Mouse (Mus musculus): Measurements from ENCODE around the gene Tpra1. TPM values are rescaled to one million over a fixed set of nuclear protein-coding genes. Genes with fewer than 3 reads are reported as not detected.

Tpra1 gene
- polyA plus RNA-seq, 1 experiment = 98.9 TPM

GRCm38 (mm10) chr6:88918802-88919201 is 16.8 kb downstream of the Tpra1 start:
- TF ChIP-seq POLR2A (IDR thresholded peaks at IDR 0.05; ENCODE audit: extremely low read depth, insufficient read depth, low read length) (no peak), CTCF (IDR thresholded peaks at IDR 0.05; ENCODE audit: extremely low read depth, insufficient read depth, low read length) (no peak)
- H3K4me3 ChIP-seq (ENCODE audit: insufficient read depth, low read length) = no peak overlapping the region
- no peak overlapping the region for H3K27ac ChIP-seq (ENCODE audit: insufficient read depth, low read length)
- no peaks in the 10 kb centered on the region for H3K4me1 ChIP-seq (ENCODE audit: control insufficient read depth, insufficient read depth, low read length)

GRCm38 (mm10) chr6:88924502-88925275 is 22.6 kb downstream of the Tpra1 start:
- TF ChIP-seq CTCF (IDR thresholded peaks at IDR 0.05; ENCODE audit: extremely low read depth, insufficient read depth, low read length) (no peak), POLR2A (IDR thresholded peaks at IDR 0.05; ENCODE audit: extremely low read depth, insufficient read depth, low read length) (no peak)
- peaks cover 3% of the 10 kb centered on the region; the same call in 1 of the 2 replicates for H3K4me1 ChIP-seq (ENCODE audit: control insufficient read depth, insufficient read depth, low read length)
- H3K4me3 ChIP-seq (ENCODE audit: insufficient read depth, low read length) = no peak overlapping the region
- H3K27ac ChIP-seq (ENCODE audit: insufficient read depth, low read length) = 0 out of 2 replicates have a peak overlapping the region, but pooled peaks have one; percentile 17

- no peak overlapping the region for H3K4me3 ChIP-seq (ENCODE audit: insufficient read depth, low read length)
- TF ChIP-seq CTCF (IDR thresholded peaks at IDR 0.05; ENCODE audit: extremely low read depth, insufficient read depth, low read length) (no peak), POLR2A (IDR thresholded peaks at IDR 0.05; ENCODE audit: extremely low read depth, insufficient read depth, low read length) (no peak)
- H3K27ac ChIP-seq (ENCODE audit: insufficient read depth, low read length) = 0 out of 2 replicates have a peak overlapping the region, but pooled peaks have one; percentile 17
- peaks cover 3% of the 10 kb centered on the region; the same call in 1 of the 2 replicates for H3K4me1 ChIP-seq (ENCODE audit: control insufficient read depth, insufficient read depth, low read length)
Observed at GRCm38 (mm10) chr6:88925640-88926205, 23.7 kb downstream of the Tpra1 start.

- Histone ChIP-seq H3K4me1 (ENCODE audit: control insufficient read depth, insufficient read depth, low read length) (peaks cover 3% of the 10 kb centered on the region; the same call in 1 of the 2 replicates), H3K4me3 (ENCODE audit: insufficient read depth, low read length) (no peak overlapping the region), H3K27ac (ENCODE audit: insufficient read depth, low read length) (no peak overlapping the region)
- no peak for TF ChIP-seq CTCF (IDR thresholded peaks at IDR 0.05; ENCODE audit: extremely low read depth, insufficient read depth, low read length)
- TF ChIP-seq POLR2A (IDR thresholded peaks at IDR 0.05; ENCODE audit: extremely low read depth, insufficient read depth, low read length) = no peak
Observed at GRCm38 (mm10) chr6:88926870-88927269, 24.8 kb downstream of the Tpra1 start.

- no peak overlapping the region for H3K4me3 ChIP-seq (ENCODE audit: insufficient read depth, low read length)
- H3K27ac ChIP-seq (ENCODE audit: insufficient read depth, low read length) = no peak overlapping the region
- peaks cover 3% of the 10 kb centered on the region; the same call in 1 of the 2 replicates for H3K4me1 ChIP-seq (ENCODE audit: control insufficient read depth, insufficient read depth, low read length)
- TF ChIP-seq POLR2A (IDR thresholded peaks at IDR 0.05; ENCODE audit: extremely low read depth, insufficient read depth, low read length) (no peak), CTCF (IDR thresholded peaks at IDR 0.05; ENCODE audit: extremely low read depth, insufficient read depth, low read length) (peak; percentile 99)
Observed at GRCm38 (mm10) chr6:88927595-88927994, 25.5 kb downstream of the Tpra1 start.

- Histone ChIP-seq H3K27ac (ENCODE audit: insufficient read depth, low read length) (no peak overlapping the region), H3K4me3 (ENCODE audit: insufficient read depth, low read length) (no peak overlapping the region), H3K4me1 (ENCODE audit: control insufficient read depth, insufficient read depth, low read length) (peaks cover 3% of the 10 kb centered on the region; the same call in 1 of the 2 replicates)
- TF ChIP-seq CTCF (IDR thresholded peaks at IDR 0.05; ENCODE audit: extremely low read depth, insufficient read depth, low read length) = no peak
- no peak for TF ChIP-seq POLR2A (IDR thresholded peaks at IDR 0.05; ENCODE audit: extremely low read depth, insufficient read depth, low read length)
Observed at GRCm38 (mm10) chr6:88928026-88928425, 26.0 kb downstream of the Tpra1 start.

GRCm38 (mm10) chr6:88928576-88928975 is 26.5 kb downstream of the Tpra1 start:
- no peak for TF ChIP-seq POLR2A (IDR thresholded peaks at IDR 0.05; ENCODE audit: extremely low read depth, insufficient read depth, low read length)
- no peak for TF ChIP-seq CTCF (IDR thresholded peaks at IDR 0.05; ENCODE audit: extremely low read depth, insufficient read depth, low read length)
- H3K27ac ChIP-seq (ENCODE audit: insufficient read depth, low read length) = no peak overlapping the region
- no peak overlapping the region for H3K4me3 ChIP-seq (ENCODE audit: insufficient read depth, low read length)
- H3K4me1 ChIP-seq (ENCODE audit: control insufficient read depth, insufficient read depth, low read length) = peaks cover 3% of the 10 kb centered on the region; the same call in 1 of the 2 replicates

- no peak overlapping the region for H3K4me3 ChIP-seq (ENCODE audit: insufficient read depth, low read length)
- no peak overlapping the region for H3K27ac ChIP-seq (ENCODE audit: insufficient read depth, low read length)
- peaks cover 3% of the 10 kb centered on the region; the same call in 1 of the 2 replicates for H3K4me1 ChIP-seq (ENCODE audit: control insufficient read depth, insufficient read depth, low read length)
- no peak for TF ChIP-seq CTCF (IDR thresholded peaks at IDR 0.05; ENCODE audit: extremely low read depth, insufficient read depth, low read length)
Observed at GRCm38 (mm10) chr6:88929451-88929850, 27.4 kb downstream of the Tpra1 start.

GRCm38 (mm10) chr6:88930049-88930448 is 28.0 kb downstream of the Tpra1 start:
- TF ChIP-seq POLR2A (IDR thresholded peaks at IDR 0.05; ENCODE audit: extremely low read depth, insufficient read depth, low read length) (no peak), CTCF (IDR thresholded peaks at IDR 0.05; ENCODE audit: extremely low read depth, insufficient read depth, low read length) (no peak)
- Histone ChIP-seq H3K4me1 (ENCODE audit: control insufficient read depth, insufficient read depth, low read length) (peaks cover 3% of the 10 kb centered on the region; the same call in 1 of the 2 replicates), H3K4me3 (ENCODE audit: insufficient read depth, low read length) (no peak overlapping the region), H3K27ac (ENCODE audit: insufficient read depth, low read length) (no peak overlapping the region)

GRCm38 (mm10) chr6:88931449-88931848 is 29.4 kb downstream of the Tpra1 start:
- Histone ChIP-seq H3K4me1 (ENCODE audit: control insufficient read depth, insufficient read depth, low read length) (peaks cover 5% of the 10 kb centered on the region; the same call in 1 of the 2 replicates), H3K27ac (ENCODE audit: insufficient read depth, low read length) (no peak overlapping the region)

More at GRCm38 (mm10) chr6:88931449-88931848, 29.4 kb downstream of the Tpra1 start:
- TF ChIP-seq POLR2A (IDR thresholded peaks at IDR 0.05; ENCODE audit: extremely low read depth, insufficient read depth, low read length) = no peak
- no peak for TF ChIP-seq CTCF (IDR thresholded peaks at IDR 0.05; ENCODE audit: extremely low read depth, insufficient read depth, low read length)
- H3K4me3 ChIP-seq (ENCODE audit: insufficient read depth, low read length) = no peak overlapping the region
